Mouse (Mus musculus): ENCODE measurements around the gene Tut1. TPM values are rescaled to one million over a fixed set of nuclear protein-coding genes. Genes with fewer than 3 reads are reported as not detected.
A peak's percentile ranks its signal among the peaks of the same experiment; 100 is the strongest.

Tut1 gene
- 16.8 and 19.7 TPM in 2 replicates for polyA plus RNA-seq (2011; ENCODE audit: insufficient read length, low read depth, missing spikeins)

DNA sequence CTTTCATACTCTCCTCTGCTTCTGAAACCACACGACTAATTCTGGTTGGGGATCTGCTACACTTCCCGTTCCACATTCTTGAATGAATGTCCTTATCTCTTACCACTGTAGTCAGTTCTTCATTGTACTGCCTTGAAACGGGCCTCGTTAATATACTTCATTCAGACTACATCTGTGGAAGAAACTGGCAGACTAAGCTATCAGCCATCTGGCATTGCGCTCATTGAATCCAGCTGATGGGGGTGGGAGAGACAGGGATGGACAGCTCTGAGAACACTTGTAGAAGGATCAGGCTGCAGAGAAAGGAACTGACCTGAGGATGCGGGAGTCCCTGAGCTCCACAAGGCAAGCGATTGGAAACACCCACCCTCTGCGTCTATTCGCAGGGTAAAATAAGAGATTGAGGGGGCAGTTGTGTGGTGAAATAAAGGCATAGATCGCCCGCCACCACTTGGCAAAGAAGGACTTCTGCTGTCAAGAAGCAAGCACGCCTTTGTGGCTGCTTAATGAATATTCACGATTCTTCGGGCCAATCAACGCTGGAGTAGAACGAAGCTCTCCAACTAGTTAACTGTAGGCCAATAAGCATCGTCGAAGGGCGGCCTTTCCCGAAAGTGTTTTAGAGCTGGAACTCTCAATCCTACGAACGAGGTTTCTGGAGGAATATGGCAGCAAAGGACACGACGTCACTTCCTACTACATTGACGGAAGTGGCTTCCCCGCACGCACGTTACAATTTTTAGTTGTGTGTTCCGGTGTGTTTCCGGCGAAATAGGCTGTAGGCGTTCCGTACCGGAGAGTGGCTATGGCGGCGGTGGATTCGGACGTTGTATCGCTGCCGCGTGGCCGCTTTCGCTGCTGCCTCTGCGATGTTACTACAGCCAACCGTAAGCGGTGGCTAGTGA, at the start of gene Tut1:
Gene Tut1 (plus strand): TSS at position 713 of the 905 bp plus-strand sequence.
- peak; percentile 85 for TF ChIP-seq POLR2A (IDR thresholded peaks at IDR 0.05; ENCODE audit: low read depth, low read length)
- TF ChIP-seq CTCF (IDR thresholded peaks at IDR 0.05; ENCODE audit: borderline replicate concordance, insufficient read depth, low read length) = no peak
- Histone ChIP-seq H3K4me1 (ENCODE audit: control insufficient read depth, insufficient read depth, low read length) (0 out of 2 replicates have a peak, but pooled peaks cover 2% of the 10 kb centered on the region), H3K27ac (ENCODE audit: insufficient read depth, low read length) (peak within 1 kb of the TSS; percentile 70), H3K4me3 (ENCODE audit: insufficient read depth, low read length) (peak within 1 kb of the TSS; percentile 96)

DNA sequence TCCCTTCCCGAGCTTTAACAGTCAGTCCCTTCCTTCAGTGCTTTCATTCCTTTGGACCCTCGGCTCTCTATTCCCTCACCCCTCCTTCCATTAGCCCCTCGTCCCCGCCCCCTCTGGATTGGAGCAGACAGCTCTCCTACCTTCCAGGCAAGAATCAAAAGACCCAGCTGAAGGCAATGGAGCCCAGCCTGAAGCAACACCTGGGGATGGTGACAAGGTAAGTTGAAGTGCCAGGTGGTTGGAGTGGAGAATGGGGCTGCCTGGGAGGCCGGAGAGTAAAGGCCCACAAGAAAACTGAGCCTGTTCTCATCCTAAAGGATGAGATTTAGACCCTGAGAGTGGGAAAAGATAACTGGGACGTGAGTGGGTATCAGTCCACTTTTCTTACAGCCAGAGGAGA, 45.1 kb upstream of the Tut1 start:
- H3K4me1 ChIP-seq (ENCODE audit: control insufficient read depth, insufficient read depth, low read length) = no peaks in the 10 kb centered on the region
- H3K27ac ChIP-seq (ENCODE audit: insufficient read depth, low read length) = no peak overlapping the region
- TF ChIP-seq CTCF (IDR thresholded peaks at IDR 0.05; ENCODE audit: borderline replicate concordance, insufficient read depth, low read length) = no peak
- TF ChIP-seq POLR2A (IDR thresholded peaks at IDR 0.05; ENCODE audit: low read depth, low read length) = no peak
- no peak overlapping the region for H3K4me3 ChIP-seq (ENCODE audit: insufficient read depth, low read length)

DNA sequence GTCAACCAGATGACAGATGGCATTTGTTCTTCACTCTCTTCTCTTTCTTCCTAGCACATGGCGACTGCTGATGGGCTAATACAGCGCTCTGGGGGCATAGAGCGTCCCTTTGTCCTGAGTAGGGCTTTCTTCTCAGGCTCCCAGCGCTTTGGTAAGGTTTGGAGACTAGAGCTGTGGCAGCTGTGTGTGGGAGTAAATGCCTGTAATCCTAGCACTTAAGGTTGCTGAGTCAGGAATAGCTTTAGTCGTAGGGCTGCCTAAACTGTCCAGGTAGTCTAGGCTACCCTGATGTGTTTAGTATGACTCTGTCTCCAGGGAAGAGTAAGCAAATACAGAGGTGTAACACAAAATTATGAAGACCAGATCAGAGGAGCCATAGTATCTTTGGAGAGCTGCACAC, 41.8 kb upstream of the Tut1 start:
- H3K4me3 ChIP-seq (ENCODE audit: insufficient read depth, low read length) = no peak overlapping the region
- TF ChIP-seq CTCF (IDR thresholded peaks at IDR 0.05; ENCODE audit: borderline replicate concordance, insufficient read depth, low read length) = no peak
- no peak for TF ChIP-seq POLR2A (IDR thresholded peaks at IDR 0.05; ENCODE audit: low read depth, low read length)
- no peak overlapping the region for H3K27ac ChIP-seq (ENCODE audit: insufficient read depth, low read length)
- no peaks in the 10 kb centered on the region for H3K4me1 ChIP-seq (ENCODE audit: control insufficient read depth, insufficient read depth, low read length)

DNA sequence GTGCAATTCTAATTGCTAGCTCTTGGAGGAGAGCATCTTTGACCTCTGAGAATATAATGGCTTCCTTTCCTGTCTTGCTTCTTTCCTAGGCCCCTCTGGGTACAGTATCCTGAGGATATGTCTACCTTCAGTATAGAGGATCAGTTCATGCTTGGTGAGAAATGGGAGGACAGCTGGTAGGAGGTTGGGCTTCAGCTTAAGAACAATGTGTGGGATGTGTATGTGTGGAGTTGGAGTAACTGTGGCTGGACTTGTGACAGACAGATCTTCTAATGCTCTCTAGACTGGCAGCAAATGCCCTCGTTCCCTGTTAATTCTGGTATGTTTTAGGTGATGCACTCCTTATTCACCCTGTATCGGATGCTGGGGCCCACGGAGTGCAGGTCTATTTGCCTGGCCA, 39.4 kb upstream of the Tut1 start:
- no peak overlapping the region for H3K4me3 ChIP-seq (ENCODE audit: insufficient read depth, low read length)
- TF ChIP-seq POLR2A (IDR thresholded peaks at IDR 0.05; ENCODE audit: low read depth, low read length) = no peak
- TF ChIP-seq CTCF (IDR thresholded peaks at IDR 0.05; ENCODE audit: borderline replicate concordance, insufficient read depth, low read length) = no peak

DNA sequence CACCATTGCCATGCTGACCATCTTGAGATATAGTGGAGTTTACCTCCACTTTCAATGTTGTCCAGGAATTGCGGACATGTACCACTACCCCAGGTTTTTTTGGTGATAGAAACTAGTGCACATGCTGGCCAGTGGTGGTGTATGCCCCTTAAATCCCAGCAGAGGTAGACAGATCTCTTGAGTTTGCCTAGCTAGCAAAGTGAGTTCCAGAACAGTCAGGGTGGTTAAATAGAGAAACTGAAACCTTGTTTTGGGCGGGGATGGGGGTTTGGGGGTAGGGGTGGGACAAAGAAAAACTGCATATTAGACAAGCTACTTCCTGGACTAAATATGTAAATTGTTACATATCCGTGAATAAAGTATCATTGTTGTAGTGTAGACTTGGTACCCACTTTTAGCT, 34.6 kb upstream of the Tut1 start:
- no peak overlapping the region for H3K4me3 ChIP-seq (ENCODE audit: insufficient read depth, low read length)

More for the DNA sequence above, 39.4 kb upstream of the Tut1 start:
- H3K27ac ChIP-seq (ENCODE audit: insufficient read depth, low read length) = no peak overlapping the region
- H3K4me1 ChIP-seq (ENCODE audit: control insufficient read depth, insufficient read depth, low read length) = no peaks in the 10 kb centered on the region

DNA sequence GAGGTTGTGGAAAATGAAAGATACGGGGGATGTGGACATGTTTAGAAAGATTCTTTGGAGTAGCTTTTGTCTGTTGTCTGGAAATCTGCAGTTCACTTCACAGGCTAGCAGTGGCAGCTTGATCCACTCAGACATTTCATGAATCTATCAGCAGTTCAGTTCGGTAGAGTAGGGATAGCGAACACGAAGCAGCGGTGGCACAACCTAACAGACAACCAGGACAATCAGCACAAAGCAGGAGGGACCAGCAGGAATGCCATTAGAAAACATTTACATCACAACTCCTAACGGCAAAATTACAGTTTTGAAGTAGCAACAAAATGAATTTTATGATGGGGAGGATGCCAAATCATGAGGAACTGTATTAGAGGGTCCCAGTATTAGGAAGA, 34.0 kb upstream of the Tut1 start:
- Histone ChIP-seq H3K4me3 (ENCODE audit: insufficient read depth, low read length) (0 out of 2 replicates have a peak overlapping the region, but pooled peaks have one; percentile 7), H3K27ac (ENCODE audit: insufficient read depth, low read length) (peak overlapping the region; percentile 79), H3K4me1 (ENCODE audit: control insufficient read depth, insufficient read depth, low read length) (0 out of 2 replicates have a peak, but pooled peaks cover 4% of the 10 kb centered on the region)
- TF ChIP-seq CTCF (IDR thresholded peaks at IDR 0.05; ENCODE audit: borderline replicate concordance, insufficient read depth, low read length) = no peak
- no peak; the same call in 1 of the 2 replicates for TF ChIP-seq POLR2A (IDR thresholded peaks at IDR 0.05; ENCODE audit: low read depth, low read length)

More for the DNA sequence above, 34.6 kb upstream of the Tut1 start:
- Histone ChIP-seq H3K27ac (ENCODE audit: insufficient read depth, low read length) (no peak overlapping the region), H3K4me1 (ENCODE audit: control insufficient read depth, insufficient read depth, low read length) (0 out of 2 replicates have a peak, but pooled peaks cover 4% of the 10 kb centered on the region)
- no peak for TF ChIP-seq POLR2A (IDR thresholded peaks at IDR 0.05; ENCODE audit: low read depth, low read length)
- no peak for TF ChIP-seq CTCF (IDR thresholded peaks at IDR 0.05; ENCODE audit: borderline replicate concordance, insufficient read depth, low read length)

DNA sequence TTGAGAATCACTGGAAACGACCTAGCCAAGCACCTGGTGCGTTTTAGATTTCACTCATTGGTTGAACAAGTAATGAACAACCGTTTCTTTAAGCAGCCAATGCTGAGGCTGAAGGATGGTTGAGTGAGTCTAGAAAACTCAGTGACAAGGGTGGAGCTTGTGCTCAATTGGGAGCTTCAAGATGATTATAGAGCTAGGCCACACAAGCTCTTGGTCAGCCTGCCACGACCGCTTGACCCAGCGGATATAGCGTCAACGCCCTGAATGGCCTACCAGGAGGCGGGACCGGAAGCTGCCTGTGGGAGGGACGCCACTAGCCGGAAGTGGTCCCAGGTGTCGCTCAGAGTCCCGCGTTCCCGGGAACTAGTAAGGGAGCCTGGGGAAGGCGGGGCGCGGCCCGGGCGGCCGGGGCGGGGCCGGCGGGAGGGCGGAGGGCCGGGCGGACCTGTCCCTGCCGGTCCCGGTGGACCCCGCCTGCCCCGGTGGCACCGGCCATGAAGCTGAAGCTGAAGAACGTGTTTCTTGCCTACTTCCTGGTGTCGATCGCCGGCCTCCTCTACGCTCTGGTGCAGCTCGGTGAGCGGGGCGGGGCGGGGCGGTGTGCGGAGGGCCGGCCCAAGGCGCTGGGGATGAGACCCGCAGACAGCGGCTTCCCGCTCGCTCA, 33.4 kb upstream of the Tut1 start, which contains the start of gene B3gat3:
Gene B3gat3 (plus strand): TSS at position 302 of the 664 bp plus-strand sequence.
- H3K4me3 ChIP-seq (ENCODE audit: insufficient read depth, low read length) = peak within 1 kb of the TSS; percentile 99
- 0 out of 2 replicates have a peak, but pooled peaks cover 4% of the 10 kb centered on the region for H3K4me1 ChIP-seq (ENCODE audit: control insufficient read depth, insufficient read depth, low read length)
- no peak for TF ChIP-seq CTCF (IDR thresholded peaks at IDR 0.05; ENCODE audit: borderline replicate concordance, insufficient read depth, low read length)
- TF ChIP-seq POLR2A (IDR thresholded peaks at IDR 0.05; ENCODE audit: low read depth, low read length) = peak; percentile 93
- peak within 1 kb of the TSS; percentile 79 for H3K27ac ChIP-seq (ENCODE audit: insufficient read depth, low read length)

DNA sequence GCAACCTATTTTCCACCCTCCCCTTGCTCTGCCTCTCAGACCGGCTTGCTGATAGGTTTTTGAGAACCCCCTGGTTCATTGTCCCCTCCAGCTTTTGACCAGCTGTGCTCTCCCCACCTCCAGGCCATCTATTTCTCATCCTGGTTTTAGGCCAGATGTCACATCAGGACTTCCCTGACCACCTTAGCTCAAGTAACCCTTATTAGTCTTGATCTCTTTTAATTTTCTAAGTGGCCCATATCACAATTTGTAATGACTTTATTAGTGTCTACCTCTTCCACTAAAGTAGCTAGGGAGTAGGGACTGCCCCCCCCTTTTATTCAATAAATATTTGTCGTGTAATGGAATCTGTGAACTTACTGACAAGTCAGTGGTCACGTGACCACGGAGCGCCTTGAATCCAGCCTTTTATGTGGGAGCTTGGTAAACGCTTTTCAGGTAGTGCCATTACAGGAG, 32.8 kb upstream of the Tut1 start:
- TF ChIP-seq CTCF (IDR thresholded peaks at IDR 0.05; ENCODE audit: borderline replicate concordance, insufficient read depth, low read length) (no peak), POLR2A (IDR thresholded peaks at IDR 0.05; ENCODE audit: low read depth, low read length) (no peak)
- peak overlapping the region; percentile 79 for H3K27ac ChIP-seq (ENCODE audit: insufficient read depth, low read length)
- H3K4me3 ChIP-seq (ENCODE audit: insufficient read depth, low read length) = peak overlapping the region; percentile 99
- 0 out of 2 replicates have a peak, but pooled peaks cover 4% of the 10 kb centered on the region for H3K4me1 ChIP-seq (ENCODE audit: control insufficient read depth, insufficient read depth, low read length)

DNA sequence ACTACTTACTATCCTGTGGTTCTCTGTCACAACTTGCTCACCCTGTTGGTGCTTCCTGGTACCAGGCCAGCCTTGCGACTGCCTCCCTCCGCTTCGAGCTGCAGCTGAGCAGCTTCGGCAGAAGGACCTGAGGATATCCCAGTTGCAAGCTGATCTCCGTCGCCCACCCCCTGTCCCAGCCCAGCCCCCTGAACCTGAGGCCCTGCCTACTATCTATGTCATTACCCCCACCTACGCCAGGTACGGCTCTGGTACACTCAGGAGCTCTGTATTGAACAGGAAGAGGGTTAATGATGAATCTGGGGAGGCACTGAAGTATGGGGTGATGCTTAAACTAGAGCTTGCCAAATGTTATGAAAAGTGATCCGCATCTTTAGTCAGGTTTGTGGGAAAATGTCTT, 31.9 kb upstream of the Tut1 start:
- H3K27ac ChIP-seq (ENCODE audit: insufficient read depth, low read length) = no peak overlapping the region
- TF ChIP-seq POLR2A (IDR thresholded peaks at IDR 0.05; ENCODE audit: low read depth, low read length) (no peak), CTCF (IDR thresholded peaks at IDR 0.05; ENCODE audit: borderline replicate concordance, insufficient read depth, low read length) (no peak)
- H3K4me1 ChIP-seq (ENCODE audit: control insufficient read depth, insufficient read depth, low read length) = 0 out of 2 replicates have a peak, but pooled peaks cover 4% of the 10 kb centered on the region
- peak overlapping the region; percentile 99 for H3K4me3 ChIP-seq (ENCODE audit: insufficient read depth, low read length)
